Mouse (Mus musculus) CH12.LX (cell line): Measurements from ENCODE around the gene Olfr68. TPM values are rescaled to one million over a fixed set of nuclear protein-coding genes. Genes with fewer than 3 reads are reported as not detected.
"Not testable (repeated sequence)": the region's sequence is repeated elsewhere in the genome, so short reads cannot be mapped to it uniquely, and the experiment has no call there.

Experiments used
- DNase-seq: peaks from one replicate; pipeline ENCODE4 v3.0.0-alpha.2; 2013; ENCODE audit errors: extremely low read depth
- H3K27ac ChIP-seq: 2 replicates; pipeline ENCODE4 v1.5.1; 2012; ENCODE audit warnings: low read depth, mild to moderate bottlenecking, control low read depth, moderate library complexity; ENCODE audit not compliant: insufficient read depth
- H3K27me3 ChIP-seq: replicated peaks from 2 replicates; pipeline ENCODE3; 2012; ENCODE audit warnings: inconsistent platforms
- H3K36me3 ChIP-seq, 2 experiments: replicated peaks in 1 of 2; 2 replicates each; pipeline versions ENCODE3 to v1.6.1; 2012; ENCODE audit warnings: inconsistent platforms in 1 of 2, low read length in 1 of 2, mild to moderate bottlenecking in 1 of 2, mixed read lengths in 1 of 2, moderate library complexity in 1 of 2; ENCODE audit not compliant: control insufficient read depth in 1 of 2, insufficient read depth in 1 of 2
- H3K4me1 ChIP-seq, 2 experiments: 2 replicates each; pipeline ENCODE4 v1.6.1; 2012; ENCODE audit warnings: inconsistent platforms in 1 of 2, moderate library complexity in 1 of 2; ENCODE audit not compliant: insufficient read depth in 2 of 2, control insufficient read depth in 1 of 2
- H3K4me2 ChIP-seq: 2 replicates; pipeline ENCODE4 v1.6.1; 2012; ENCODE audit warnings: low read depth, mild to moderate bottlenecking, control low read depth; ENCODE audit not compliant: poor library complexity, insufficient read depth, severe bottlenecking
- H3K4me3 ChIP-seq, 3 experiments: fragments of 150-350 bp in 1 of 3; sonication (generic) in 1 of 3; replicated peaks in 1 of 3; 2 replicates each; pipeline versions ENCODE3 to v1.5.1; 2011 to 2012; ENCODE audit warnings: low read depth in 2 of 3, low read length in 2 of 3, mild to moderate bottlenecking in 2 of 3, moderate library complexity in 2 of 3, control low read depth in 1 of 3, improper control_type of control experiment in 1 of 3, inconsistent platforms in 1 of 3, mixed read lengths in 1 of 3; ENCODE audit not compliant: poor library complexity in 1 of 3
- H3K79me2 ChIP-seq: replicated peaks from 2 replicates; pipeline ENCODE4 v1.6.1; 2012; ENCODE audit warnings: mild to moderate bottlenecking, moderate library complexity; ENCODE audit not compliant: control insufficient read depth, poor library complexity, insufficient read depth, severe bottlenecking; ENCODE audit errors: extremely low read depth
- H3K9ac ChIP-seq: 2 replicates; pipeline ENCODE4 v1.6.1; 2012; ENCODE audit warnings: low read depth, mild to moderate bottlenecking, control low read depth, moderate library complexity; ENCODE audit not compliant: insufficient read depth
- H3K9me3 ChIP-seq: replicated peaks from 2 replicates; pipeline ENCODE3; 2012; ENCODE audit warnings: low read length, inconsistent platforms, mixed read lengths
- CTCF ChIP-seq, 2 experiments: IDR thresholded peaks in 1 of 2; conservative IDR thresholded peaks in 1 of 2; 2 replicates each; pipeline ENCODE4 v1.5.1; 2011 to 2012; ENCODE audit warnings: low read depth in 2 of 2, low read length in 2 of 2, improper control_type of control experiment in 1 of 2, inconsistent platforms in 1 of 2, mild to moderate bottlenecking in 1 of 2, moderate library complexity in 1 of 2
- E2F4 ChIP-seq: IDR thresholded peaks from 2 replicates; pipeline ENCODE4 v1.6.1; 2011; ENCODE audit warnings: low read depth, low read length, improper control_type of control experiment; ENCODE audit not compliant: insufficient replicate concordance
- ETS1 ChIP-seq: conservative IDR thresholded peaks from 2 replicates; pipeline ENCODE4 v1.6.1; 2012; ENCODE audit warnings: low read depth, mild to moderate bottlenecking, inconsistent platforms, low read length, improper control_type of control experiment, moderate library complexity
- GABPA ChIP-seq: IDR thresholded peaks from 2 replicates; pipeline ENCODE4 v1.6.1; 2012; ENCODE audit warnings: low read depth, low read length, improper control_type of control experiment, inconsistent platforms; ENCODE audit not compliant: insufficient replicate concordance
- JUND ChIP-seq: conservative IDR thresholded peaks from 2 replicates; pipeline ENCODE4 v1.6.1; 2011; ENCODE audit warnings: low read depth, low read length, improper control_type of control experiment
- KAT2A ChIP-seq: IDR thresholded peaks from 2 replicates; pipeline ENCODE4 v1.6.1; 2012; ENCODE audit warnings: low read length, improper control_type of control experiment, inconsistent platforms; ENCODE audit not compliant: insufficient replicate concordance
- MAZ ChIP-seq: IDR thresholded peaks from 2 replicates; pipeline ENCODE4 v1.6.1; 2012; ENCODE audit warnings: low read depth, mild to moderate bottlenecking, inconsistent platforms, low read length, improper control_type of control experiment, moderate library complexity
- MYC ChIP-seq: IDR thresholded peaks from 2 replicates; pipeline ENCODE4 v1.6.1; 2011; ENCODE audit warnings: low read depth, mild to moderate bottlenecking, improper control_type of control experiment, low read length
- POLR2AphosphoS2 ChIP-seq: IDR thresholded peaks from 2 replicates; pipeline ENCODE4 v1.6.1; 2011; ENCODE audit warnings: low read depth, low read length, improper control_type of control experiment
- RAD21 ChIP-seq: IDR thresholded peaks from 2 replicates; pipeline ENCODE4 v1.6.1; 2011; ENCODE audit warnings: low read depth, mild to moderate bottlenecking, low read length, improper control_type of control experiment, moderate library complexity
- SMC3 ChIP-seq: IDR thresholded peaks from 2 replicates; pipeline ENCODE4 v1.6.1; 2011; ENCODE audit warnings: low read depth, low read length, improper control_type of control experiment
- USF1 ChIP-seq: IDR thresholded peaks from 2 replicates; pipeline ENCODE4 v1.6.1; 2014; ENCODE audit warnings: low read depth, mild to moderate bottlenecking, inconsistent platforms, low read length, improper control_type of control experiment
- ZKSCAN1 ChIP-seq: IDR thresholded peaks from 2 replicates; pipeline ENCODE4 v1.6.1; 2012; ENCODE audit warnings: low read depth, inconsistent platforms, low read length, improper control_type of control experiment, borderline replicate concordance
- ZNF384 ChIP-seq: IDR thresholded peaks from 2 replicates; pipeline ENCODE4 v1.6.1; 2012; ENCODE audit warnings: low read depth, low read length, improper control_type of control experiment, inconsistent platforms
- dilution Hi-C: fragments of 300-500 bp; cut with MboI; formaldehyde crosslinking; loops from 2 replicates; pipeline ENCODE4 v1.14.3; 2020; ENCODE audit warnings: low sequenced_read_pairs; ENCODE audit not compliant: extremely low pct_unique_long_range_greater_than_20kb, extremely low pct_ligation_motif_present
- in situ Hi-C: fragments of 300-500 bp; cut with MboI; formaldehyde crosslinking; loops from 3 replicates; pipeline ENCODE4 v1.14.3; 2019; ENCODE audit warnings: low sequenced_read_pairs, low pct_ligation_motif_present, low pct_unique_long_range_greater_than_20kb, mixed read lengths
- polyA plus RNA-seq: library from polyadenylated mRNA; unstranded; fragments of >175 nt; gene quantifications from 2 replicates; pipeline ENCODE4 v1.2.1, GENCODE M21; 2012; ENCODE audit warnings: low read depth; ENCODE audit not compliant: insufficient read length
- total RNA-seq, 2 experiments: library from RNA; depleted of rRNA; stranded (reverse); fragments of 300-350 nt in 1 of 2; fragments of >200 nt in 1 of 2; gene quantifications; 2 replicates each; pipeline ENCODE4 v1.2.3; 2012 to 2014

Gene Olfr68
- total and polyA plus RNA-seq, 3 experiments = not detected

DNA sequence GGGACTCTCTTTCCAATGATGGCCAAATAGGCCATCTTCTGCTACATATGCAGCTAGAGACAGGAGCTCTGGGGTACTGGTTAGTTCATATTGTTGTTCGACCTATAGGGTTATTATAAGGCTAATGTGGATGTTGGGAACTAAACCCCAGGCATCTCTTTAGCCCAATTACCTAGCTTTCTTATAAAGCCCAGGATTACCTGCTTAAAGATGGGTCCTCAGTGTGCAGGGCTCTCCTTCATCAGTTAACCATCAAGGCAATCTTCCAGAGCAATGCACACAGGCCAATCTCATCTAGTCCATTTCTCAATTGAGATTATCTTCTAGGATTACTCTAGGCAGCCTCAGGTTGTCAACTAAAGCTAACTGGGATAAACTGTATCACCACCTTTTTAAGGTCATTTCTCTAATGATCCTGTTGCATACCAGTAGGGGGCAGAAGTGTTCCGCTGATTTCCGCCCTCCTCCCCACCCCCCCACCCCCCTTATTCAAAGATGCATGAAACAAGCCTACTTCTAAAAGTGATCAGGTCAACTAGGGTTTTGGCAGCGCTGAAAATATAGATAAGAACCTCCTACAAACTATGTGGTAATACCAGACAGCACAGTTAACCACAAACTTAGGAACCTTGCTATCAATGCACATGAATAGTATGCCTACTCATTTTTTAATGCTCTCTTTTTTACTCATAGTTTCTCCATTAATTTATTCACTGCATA is 13.3 kb upstream of the Olfr68 start:
- in situ Hi-C loops (no loop called here), dilution Hi-C loops (no loop called here)
- Histone ChIP-seq H3K27me3 (no peaks in the 10 kb centered on the region), H3K27ac (no peak overlapping the region), H3K9me3 (no peaks in the 10 kb centered on the region), H3K4me2 (no peak overlapping the region), H3K4me3 (no peak overlapping the region), H3K79me2 (no peaks in the 10 kb centered on the region), H3K9ac (no peak overlapping the region), H3K4me1 (no peaks in the 10 kb centered on the region), H3K36me3 (no peaks in the 10 kb centered on the region)
- peak; percentile 52 for DNase-seq
- TF ChIP-seq MAZ (0 out of 2 replicates have a peak, but pooled peaks have one; percentile 24), SMC3 (peak; percentile 55), CTCF (conservative IDR thresholded peaks at IDR 0.05 in 1 of 2, IDR thresholded peaks at IDR 0.05 in 1 of 2; ENCODE audit: low read depth in 2 of 2, low read length in 2 of 2) (peak; percentile 27 to 65; a peak in 3 of 4 replicates), RAD21 (peak; percentile 54), USF1 (no peak)

DNA sequence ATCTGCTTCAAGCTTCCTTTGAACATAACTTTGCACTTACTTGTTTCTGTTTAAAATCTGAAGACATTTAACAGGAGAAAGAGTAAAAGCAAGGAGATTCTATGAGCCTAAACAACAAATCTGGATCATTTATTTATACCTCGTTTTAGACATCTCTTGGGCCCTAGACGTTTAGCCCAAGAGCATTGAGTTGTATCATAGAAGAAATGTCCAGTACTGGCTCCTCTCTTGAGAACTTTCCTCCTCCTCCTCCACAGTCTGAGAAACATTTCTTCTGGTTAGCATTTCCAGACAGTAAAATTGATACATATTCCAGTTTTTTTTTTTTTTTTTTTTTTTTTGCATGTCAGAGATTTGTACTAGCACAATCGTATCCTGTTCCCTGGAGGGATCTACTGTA is 12.2 kb upstream of the Olfr68 start, which contains the start of gene Olfr67:
TSS of gene Olfr67 (minus strand) at position 101 of the 400 bp plus-strand sequence.
- Histone ChIP-seq H3K79me2 (no peaks in the 10 kb centered on the region), H3K9ac (no peak within 1 kb of the TSS), H3K4me1 (no peaks in the 10 kb centered on the region), H3K4me3 (no peak within 1 kb of the TSS), H3K36me3 (no peaks in the 10 kb centered on the region), H3K27ac (no peak within 1 kb of the TSS), H3K4me2 (no peak within 1 kb of the TSS), H3K9me3 (no peaks in the 10 kb centered on the region), H3K27me3 (no peaks in the 10 kb centered on the region)
- no peak for TF ChIP-seq MAZ
- TF ChIP-seq MYC = no peak
- TF ChIP-seq USF1 = no peak
- TF ChIP-seq ZKSCAN1 = no peak
- TF ChIP-seq E2F4 = no peak
- TF ChIP-seq ZNF384 = no peak
- TF ChIP-seq ETS1 = no peak
- no peak for TF ChIP-seq KAT2A
- TF ChIP-seq JUND = no peak
- no peak for TF ChIP-seq GABPA
- no peak for TF ChIP-seq POLR2AphosphoS2
- TF ChIP-seq RAD21 = no peak
- DNase-seq = no peak
- in situ Hi-C loops (no loop called here), dilution Hi-C loops (no loop called here)

DNA sequence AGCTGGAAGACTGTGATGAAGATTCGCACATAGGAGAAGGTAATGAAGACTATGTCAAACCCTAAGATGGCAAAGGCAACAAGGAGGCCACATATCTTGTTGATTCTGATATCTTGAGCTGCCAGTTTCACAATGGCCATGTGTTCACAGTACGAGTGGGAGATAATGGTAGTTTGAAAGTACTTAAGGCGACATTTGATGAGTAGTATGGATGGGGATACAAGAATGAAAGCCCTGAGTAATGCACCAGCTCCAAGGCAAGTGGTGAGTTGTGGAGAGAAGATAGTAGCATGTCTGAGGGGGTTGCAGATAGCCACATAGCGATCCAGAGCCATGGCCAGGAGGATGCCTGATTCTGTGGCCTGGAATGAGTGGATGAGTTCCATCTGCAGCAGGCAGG is 1.8 kb downstream of the Olfr68 start:
- H3K4me1 ChIP-seq, H3K27ac ChIP-seq, in situ Hi-C loops, H3K79me2 ChIP-seq, dilution Hi-C loops, H3K4me2 ChIP-seq, H3K4me3 ChIP-seq, H3K9me3 ChIP-seq, H3K9ac ChIP-seq, H3K27me3 ChIP-seq, H3K36me3 ChIP-seq, DNase-seq: not testable (repeated sequence)
